Mouse (Mus musculus): ENCODE measurements around the gene Trit1.

GRCm38 (mm10) chr4:122987421-122987820, 29.0 kb upstream of the Trit1 start:
- TF ChIP-seq CHD2 (IDR thresholded peaks at IDR 0.05; ENCODE audit: low read depth, low read length) (no peak), HCFC1 (IDR thresholded peaks at IDR 0.05; ENCODE audit: borderline replicate concordance, insufficient read depth, low read length) (no peak), ZC3H11A (IDR thresholded peaks at IDR 0.05; ENCODE audit: borderline replicate concordance, low read depth, low read length) (no peak), ZNF384 (IDR thresholded peaks at IDR 0.05; ENCODE audit: low read depth, low read length) (no peak)

Measured in ES-E14 (cell line).